In genomic region chr12:80923602-80924001, GRCm38 (mm10) we compare ENCODE assay signal across 13 mouse cellular contexts. TPM values are rescaled to one million over a fixed set of nuclear protein-coding genes. Genes with fewer than 3 reads are reported as not detected.
DNase-seq lines count a peak whose midpoint lies in the region; ATAC-seq and TF ChIP-seq lines count a peak whose summit lies in the region.
"Had no signal": no experiment of that assay in that cellular context is flagged by ENCODE, and none has a peak within 500 bp of the region (broad histone marks: within the 10 kb centered on the region; RNA-seq: fewer than 3 reads in every experiment).

No protein-coding gene starts in this region.

- no peak for TF ChIP-seq CTCF in intestine, postnatal 0 days (IDR thresholded peaks at IDR 0.05; ENCODE audit: low read depth)

- H3K4me1 ChIP-seq in limb, embryonic 15.5 days, result peaks cover 3% of the 10 kb centered on the region; the same call in 1 of the 2 replicates
- peaks cover 15% of the 10 kb centered on the region for H3K4me1 ChIP-seq in limb, embryonic 10.5 days
- H3K4me1 ChIP-seq in embryonic facial prominence, embryonic 14.5 days (ENCODE audit: control insufficient read depth, insufficient read depth, low read length), result 0 out of 2 replicates have a peak, but pooled peaks cover 2% of the 10 kb centered on the region
- no peaks in the 10 kb centered on the region for H3K4me1 ChIP-seq in intestine, postnatal 0 days (replicated peaks; ENCODE audit: control insufficient read depth, insufficient read depth, low read length)
- peaks cover 10% of the 10 kb centered on the region; the same call in 1 of the 2 replicates for H3K4me1 ChIP-seq in stomach, embryonic 16.5 days (ENCODE audit: control insufficient read depth, insufficient read depth, low read length)

- no peaks in the 10 kb centered on the region for H3K36me3 ChIP-seq in limb, embryonic 15.5 days
- no peaks in the 10 kb centered on the region for H3K36me3 ChIP-seq in limb, embryonic 10.5 days
- H3K36me3 ChIP-seq in embryonic facial prominence, embryonic 14.5 days (ENCODE audit: control insufficient read depth, insufficient read depth, low read length), result no peaks in the 10 kb centered on the region
- no peaks in the 10 kb centered on the region for H3K36me3 ChIP-seq in intestine, postnatal 0 days (ENCODE audit: control insufficient read depth, insufficient read depth)
- no peaks in the 10 kb centered on the region for H3K36me3 ChIP-seq in stomach, embryonic 16.5 days (ENCODE audit: control insufficient read depth, insufficient read depth, low read length)
- H3K36me3 ChIP-seq: hindbrain, embryonic 12.5 days; midbrain, embryonic 12.5 days had no signal

- no peaks in the 10 kb centered on the region for H3K9me3 ChIP-seq in limb, embryonic 15.5 days
- no peaks in the 10 kb centered on the region for H3K9me3 ChIP-seq in limb, embryonic 10.5 days (replicated peaks)
- H3K9me3 ChIP-seq in embryonic facial prominence, embryonic 14.5 days (ENCODE audit: control insufficient read depth, low read length), result no peaks in the 10 kb centered on the region
- H3K9me3 ChIP-seq in intestine, postnatal 0 days (ENCODE audit: control insufficient read depth), result no peaks in the 10 kb centered on the region
- no peaks in the 10 kb centered on the region for H3K9me3 ChIP-seq in stomach, embryonic 16.5 days (replicated peaks; ENCODE audit: control insufficient read depth, low read length)
- H3K9me3 ChIP-seq: hindbrain, embryonic 12.5 days; midbrain, embryonic 12.5 days had no signal

- no peaks in the 10 kb centered on the region for H3K27me3 ChIP-seq in limb, embryonic 15.5 days
- H3K27me3 ChIP-seq in limb, embryonic 10.5 days (ENCODE audit: low read depth, poor library complexity, severe bottlenecking), result peaks cover 20% of the 10 kb centered on the region; the same call in 1 of the 2 replicates
- H3K27me3 ChIP-seq in embryonic facial prominence, embryonic 14.5 days (replicated peaks; ENCODE audit: control insufficient read depth, insufficient read depth, low read length), result no peaks in the 10 kb centered on the region
- no peaks in the 10 kb centered on the region for H3K27me3 ChIP-seq in intestine, postnatal 0 days (replicated peaks; ENCODE audit: control insufficient read depth, insufficient read depth, low read length)
- no peaks in the 10 kb centered on the region for H3K27me3 ChIP-seq in stomach, embryonic 16.5 days (ENCODE audit: control insufficient read depth, insufficient read depth, low read length)
- H3K27me3 ChIP-seq: midbrain, embryonic 12.5 days had no signal

- H3K4me3 ChIP-seq in limb, embryonic 15.5 days, result no peak overlapping the region
- no peak overlapping the region for H3K4me3 ChIP-seq in limb, embryonic 10.5 days
- H3K4me3 ChIP-seq in embryonic facial prominence, embryonic 14.5 days (ENCODE audit: low read depth, low read length), result no peak overlapping the region
- H3K4me3 ChIP-seq in intestine, postnatal 0 days (ENCODE audit: low read depth, low read length), result no peak overlapping the region
- H3K4me3 ChIP-seq in stomach, embryonic 16.5 days (replicated peaks; ENCODE audit: low read length), result no peak overlapping the region
- H3K4me3 ChIP-seq: hindbrain, embryonic 12.5 days; midbrain, embryonic 12.5 days had no signal

- H3K27ac ChIP-seq in limb, embryonic 15.5 days, result peak overlapping the region; percentile 57
- no peak overlapping the region for H3K27ac ChIP-seq in limb, embryonic 10.5 days
- H3K27ac ChIP-seq in embryonic facial prominence, embryonic 14.5 days (replicated peaks; ENCODE audit: low read depth, low read length), result peak overlapping the region; percentile 55
- H3K27ac ChIP-seq in intestine, postnatal 0 days (ENCODE audit: low read depth, low read length), result peak overlapping the region; percentile 63
- H3K27ac ChIP-seq in stomach, embryonic 16.5 days (ENCODE audit: low read length), result peak overlapping the region; percentile 90
- H3K27ac ChIP-seq: hindbrain, embryonic 12.5 days; midbrain, embryonic 12.5 days had no signal

- WGBS in limb, embryonic 15.5 days, result 59% methylated on average over 5 of the region's 5 CpGs
- WGBS in limb, embryonic 10.5 days, result 65% methylated on average over 5 of the region's 5 CpGs
- WGBS in embryonic facial prominence, embryonic 14.5 days, result 57% methylated on average over 5 of the region's 5 CpGs
- WGBS in intestine, postnatal 0 days, result 24% methylated on average over 5 of the region's 5 CpGs
- 42% methylated on average over 5 of the region's 5 CpGs for WGBS in stomach, embryonic 16.5 days

- no peak overlapping the region for H3K4me2 ChIP-seq in limb, embryonic 15.5 days
- H3K4me2 ChIP-seq in embryonic facial prominence, embryonic 14.5 days (ENCODE audit: low read depth, low read length), result no peak overlapping the region
- H3K4me2 ChIP-seq in intestine, postnatal 0 days (replicated peaks; ENCODE audit: low read depth), result peak overlapping the region; percentile 48
- H3K4me2 ChIP-seq in stomach, embryonic 16.5 days (ENCODE audit: low read depth, low read length), result peak overlapping the region; percentile 23

- no peak for ATAC-seq in limb, embryonic 15.5 days (ENCODE audit: insufficient number of reproducible peaks, low FRiP score, low TSS enrichment, low read depth)
- ATAC-seq in embryonic facial prominence, embryonic 14.5 days (ENCODE audit: low read depth), result peak; percentile 58
- ATAC-seq in intestine, postnatal 0 days, result peak; percentile 52
- ATAC-seq in stomach, embryonic 16.5 days (ENCODE audit: insufficient read depth, low FRiP score), result peak; percentile 72; the same call in 1 of the 2 replicates

- no peak overlapping the region for H3K9ac ChIP-seq in limb, embryonic 15.5 days
- no peak overlapping the region for H3K9ac ChIP-seq in embryonic facial prominence, embryonic 14.5 days (ENCODE audit: low read depth, low read length)
- no peak overlapping the region for H3K9ac ChIP-seq in intestine, postnatal 0 days (ENCODE audit: low read depth, low read length)
- H3K9ac ChIP-seq in stomach, embryonic 16.5 days (ENCODE audit: low read length), result no peak overlapping the region
- H3K9ac ChIP-seq: hindbrain, embryonic 12.5 days; midbrain, embryonic 12.5 days had no signal

- DNase-seq in limb, embryonic 10.5 days (ENCODE audit: low spot score), result no peak
- peak; percentile 62 for DNase-seq in embryonic facial prominence, embryonic 14.5 days (ENCODE audit: low spot score)
- DNase-seq in cerebellum, adult 11 months, result no peak
- DNase-seq in left cerebral cortex, adult 18-20 months (ENCODE audit: low spot score in 2 of 2), result no peak
- DNase-seq: cerebellum, adult 11-12 months; thymus, adult 18-20 months had no signal

RNA-seq across cellular contexts. Expression of gene Srsf5, which starts 21.7 kb away (rescaled TPM):
- 566 and 598 TPM in 2 replicates for polyA plus RNA-seq in limb, embryonic 15.5 days (2015; fragmentation: Nextera tagmentation; extraction: Ambion mirVana)
- polyA plus RNA-seq in limb, embryonic 10.5 days (2016; fragmentation: Nextera tagmentation; extraction: Ambion mirVana), result 411 and 501 TPM in 2 replicates
- 323 and 397 TPM in 2 replicates for polyA plus RNA-seq in embryonic facial prominence, embryonic 14.5 days (2014; fragmentation: Nextera tagmentation; extraction: Ambion mirVana)
- polyA plus RNA-seq in intestine, postnatal 0 days (2015; fragmentation: Nextera tagmentation; extraction: Ambion mirVana), result 261 and 328 TPM in 2 replicates
- 526 and 551 TPM in 2 replicates for polyA plus RNA-seq in stomach, embryonic 16.5 days (2015; fragmentation: Nextera tagmentation; extraction: Ambion mirVana)
- total RNA-seq in left cerebral cortex, adult 18-20 months (2021), result 100 to 1,000 TPM; 277 to 300 TPM

RNA-seq across cellular contexts. Expression of gene Slc10a1, which starts 44.9 kb away (rescaled TPM):
- 0.41 and 0.82 TPM in 2 replicates for polyA plus RNA-seq in limb, embryonic 15.5 days (2015; fragmentation: Nextera tagmentation; extraction: Ambion mirVana)
- 0.40 and 0.68 TPM in 2 replicates for polyA plus RNA-seq in limb, embryonic 10.5 days (2016; fragmentation: Nextera tagmentation; extraction: Ambion mirVana)
- polyA plus RNA-seq in embryonic facial prominence, embryonic 14.5 days (2014; fragmentation: Nextera tagmentation; extraction: Ambion mirVana), result 0.45 and 0.47 TPM in 2 replicates
- polyA plus RNA-seq in intestine, postnatal 0 days (2015; fragmentation: Nextera tagmentation; extraction: Ambion mirVana), result 0.43 and 0.56 TPM in 2 replicates
- 0.84 and 1.3 TPM in 2 replicates for polyA plus RNA-seq in stomach, embryonic 16.5 days (2015; fragmentation: Nextera tagmentation; extraction: Ambion mirVana)
- total RNA-seq in left cerebral cortex, adult 18-20 months (2021), result not detected
- total RNA-seq: granulocyte monocyte progenitor cell, adult 5-6 weeks; layer of hippocampus, postnatal 25 days had no signal

Comparison
In these comparisons a context has a peak if more than half of its experiments do, and no peak if none do; other contexts are left out.
1. H3K4me2 ChIP-seq: peak in intestine, postnatal 0 days (single experiment) and stomach, embryonic 16.5 days (single experiment); none in limb, embryonic 15.5 days (single experiment) and embryonic facial prominence, embryonic 14.5 days (single experiment).